Mouse (Mus musculus) MEL (cell line): ENCODE measurements at regions not wholly inside any gene's neighbourhood (a gene's known extent, or its start where the extent isn't known, plus 50 kb on each side); places are given as distances from the start of the nearest gene placed in this dataset.

Experiments
- DNase-seq: peaks from one replicate; pipeline ENCODE4 v3.0.0; 2011; ENCODE audit warnings: low read depth, low spot score
- H3K27ac ChIP-seq: 2 replicates; pipeline ENCODE4 v1.5.1; 2012; ENCODE audit warnings: low read depth, mild to moderate bottlenecking, control low read depth, low read length, moderate library complexity; ENCODE audit not compliant: control insufficient read depth
- H3K27me3 ChIP-seq, 2 experiments: fragments of 150-350 bp in 1 of 2; sonication (generic) in 1 of 2; 2 replicates each; pipeline ENCODE4 v1.6.1; 2012; ENCODE audit warnings: low read length in 2 of 2, mild to moderate bottlenecking in 2 of 2, improper control_type of control experiment in 1 of 2, moderate library complexity in 1 of 2; ENCODE audit not compliant: insufficient read depth in 2 of 2, control insufficient read depth in 1 of 2
- H3K36me3 ChIP-seq, 2 experiments: 2 replicates each; pipeline ENCODE4 v1.6.1; 2012 to 2014; ENCODE audit warnings: low read length in 2 of 2, improper control_type of control experiment in 1 of 2, inconsistent platforms in 1 of 2, mild to moderate bottlenecking in 1 of 2; ENCODE audit not compliant: insufficient read depth in 2 of 2, control insufficient read depth in 1 of 2
- H3K4me1 ChIP-seq, 2 experiments: fragments of 150-350 bp in 1 of 2; sonication (generic) in 1 of 2; 2 replicates each; pipeline ENCODE4 v1.6.1; 2012; ENCODE audit warnings: low read length in 2 of 2, improper control_type of control experiment in 1 of 2, mild to moderate bottlenecking in 1 of 2; ENCODE audit not compliant: insufficient read depth in 2 of 2, control insufficient read depth in 1 of 2
- H3K4me3 ChIP-seq, 2 experiments: fragments of 150-350 bp in 1 of 2; sonication (generic) in 1 of 2; 2 replicates each; pipeline ENCODE4 v1.5.1; 2012; ENCODE audit warnings: low read depth in 2 of 2, low read length in 2 of 2, mild to moderate bottlenecking in 2 of 2, moderate library complexity in 2 of 2, control low read depth in 1 of 2, improper control_type of control experiment in 1 of 2; ENCODE audit not compliant: control insufficient read depth in 1 of 2, insufficient read depth in 1 of 2
- H3K79me2 ChIP-seq: 2 replicates; pipeline ENCODE4 v1.6.1; 2012; ENCODE audit warnings: mild to moderate bottlenecking, low read length, moderate library complexity; ENCODE audit not compliant: control insufficient read depth, poor library complexity, insufficient read depth
- H3K9ac ChIP-seq: 2 replicates; pipeline ENCODE4 v1.6.1; 2012; ENCODE audit warnings: low read depth, mild to moderate bottlenecking, control low read depth, low read length, moderate library complexity; ENCODE audit not compliant: control insufficient read depth, poor library complexity, severe bottlenecking
- H3K9me3 ChIP-seq: fragments of 150-350 bp; sonication (generic); replicated peaks from 2 replicates; pipeline ENCODE4 v1.6.1; 2012; ENCODE audit warnings: mild to moderate bottlenecking, low read length, improper control_type of control experiment, moderate library complexity; ENCODE audit not compliant: insufficient read depth
- BHLHE40 ChIP-seq: IDR thresholded peaks from 2 replicates; pipeline ENCODE4 v1.6.1; 2012; ENCODE audit warnings: low read depth, mild to moderate bottlenecking, inconsistent platforms, low read length, improper control_type of control experiment, borderline replicate concordance
- CHD1 ChIP-seq: IDR thresholded peaks from 2 replicates; pipeline ENCODE4 v1.6.1; 2012; ENCODE audit warnings: low read depth, mild to moderate bottlenecking, inconsistent platforms, low read length, improper control_type of control experiment
- CTCF ChIP-seq, 3 experiments: IDR thresholded peaks in 2 of 3; conservative IDR thresholded peaks in 1 of 3; 2 replicates each; pipeline ENCODE4 v1.5.1; 2011 to 2012; ENCODE audit warnings: low read length in 3 of 3, low read depth in 2 of 3, mild to moderate bottlenecking in 2 of 3, improper control_type of control experiment in 1 of 3, inconsistent platforms in 1 of 3, mixed read lengths in 1 of 3, moderate library complexity in 1 of 3; ENCODE audit not compliant: control insufficient read depth in 1 of 3, insufficient read depth in 1 of 3, poor library complexity in 1 of 3, severe bottlenecking in 1 of 3
- ETS1 ChIP-seq: IDR thresholded peaks from 2 replicates; pipeline ENCODE4 v1.6.1; 2012; ENCODE audit warnings: low read depth, mild to moderate bottlenecking, inconsistent platforms, low read length, improper control_type of control experiment, moderate library complexity
- GABPA ChIP-seq: IDR thresholded peaks from 2 replicates; pipeline ENCODE4 v1.6.1; 2012; ENCODE audit warnings: low read depth, mild to moderate bottlenecking, inconsistent platforms, low read length, improper control_type of control experiment, moderate library complexity
- GATA1 ChIP-seq: IDR thresholded peaks from 2 replicates; pipeline ENCODE4 v1.6.1; 2011; ENCODE audit warnings: low read depth, low read length, improper control_type of control experiment
- MAFK ChIP-seq: IDR thresholded peaks from 2 replicates; pipeline ENCODE4 v1.6.1; 2011; ENCODE audit warnings: low read depth, mild to moderate bottlenecking, low read length, improper control_type of control experiment, borderline replicate concordance
- MAZ ChIP-seq: IDR thresholded peaks from 2 replicates; pipeline ENCODE4 v1.6.1; 2012; ENCODE audit warnings: low read depth, mild to moderate bottlenecking, inconsistent platforms, low read length, improper control_type of control experiment
- MYB ChIP-seq: IDR thresholded peaks from 2 replicates; pipeline ENCODE4 v1.6.1; 2011; ENCODE audit warnings: mild to moderate bottlenecking, low read depth, low read length, improper control_type of control experiment
- NELFE ChIP-seq: IDR thresholded peaks from 2 replicates; pipeline ENCODE4 v1.6.1; 2011; ENCODE audit warnings: low read depth, low read length, improper control_type of control experiment
- NRF1 ChIP-seq: IDR thresholded peaks from 2 replicates; pipeline ENCODE4 v1.6.1; 2014; ENCODE audit warnings: low read depth, mild to moderate bottlenecking, inconsistent platforms, low read length, improper control_type of control experiment, moderate library complexity; ENCODE audit not compliant: poor library complexity, insufficient read depth, severe bottlenecking
- POLR2AphosphoS2 ChIP-seq: IDR thresholded peaks from 2 replicates; pipeline ENCODE4 v1.6.1; 2011; ENCODE audit warnings: low read length, improper control_type of control experiment
- RCOR1 ChIP-seq: IDR thresholded peaks from 2 replicates; pipeline ENCODE4 v1.6.1; 2012; ENCODE audit warnings: low read depth, mild to moderate bottlenecking, inconsistent platforms, low read length, improper control_type of control experiment
- TAL1 ChIP-seq: IDR thresholded peaks from 2 replicates; pipeline ENCODE4 v1.6.1; 2012; ENCODE audit warnings: mild to moderate bottlenecking, inconsistent platforms, low read length, moderate library complexity, mixed read lengths
- UBTF ChIP-seq: IDR thresholded peaks from 2 replicates; pipeline ENCODE4 v1.6.1; 2012; ENCODE audit warnings: low read depth, mild to moderate bottlenecking, inconsistent platforms, low read length, improper control_type of control experiment, moderate library complexity, borderline replicate concordance; ENCODE audit not compliant: insufficient read depth
- ZC3H11A ChIP-seq: IDR thresholded peaks from 2 replicates; pipeline ENCODE4 v1.6.1; 2012; ENCODE audit warnings: low read depth, mild to moderate bottlenecking, inconsistent platforms, low read length, improper control_type of control experiment
- ZKSCAN1 ChIP-seq: IDR thresholded peaks from 2 replicates; pipeline ENCODE4 v1.6.1; 2012; ENCODE audit warnings: low read depth, mild to moderate bottlenecking, inconsistent platforms, low read length, improper control_type of control experiment, moderate library complexity
- ZMIZ1 ChIP-seq: IDR thresholded peaks from 2 replicates; pipeline ENCODE4 v1.6.1; 2012; ENCODE audit warnings: low read depth, mild to moderate bottlenecking, inconsistent platforms, low read length, improper control_type of control experiment, moderate library complexity

- Histone ChIP-seq H3K36me3 (no peaks in the 10 kb centered on the region), H3K79me2 (no peaks in the 10 kb centered on the region)
- TF ChIP-seq BHLHE40 (no peak), MAFK (0 out of 2 replicates have a peak, but pooled peaks have one; percentile 20), NELFE (no peak), CHD1 (no peak)
- TF ChIP-seq, all 39 proteins: peak for 1
- no peak for DNase-seq
- Histone ChIP-seq H3K9ac (no peak overlapping the region), H3K4me3 (no peak overlapping the region), H3K9me3 (no peaks in the 10 kb centered on the region), H3K27me3 (no peaks in the 10 kb centered on the region), H3K27ac (no peak overlapping the region), H3K4me1 (no peaks in the 10 kb centered on the region)
These were observed 230.3 kb upstream of the Cntn4 start for GRCm38 (mm10) chr6:105447208-105447607.

GRCm38 (mm10) chr6:105483388-105483787 is 194.1 kb upstream of the Cntn4 start:
- Histone ChIP-seq H3K9ac (no peak overlapping the region), H3K79me2 (no peaks in the 10 kb centered on the region), H3K4me1 (no peaks in the 10 kb centered on the region), H3K9me3 (no peaks in the 10 kb centered on the region)
- TF ChIP-seq POLR2AphosphoS2 = no peak
- no peak for TF ChIP-seq ZKSCAN1
- no peak for TF ChIP-seq CHD1
- no peak for TF ChIP-seq RCOR1
- no peak for TF ChIP-seq TAL1
- no peak for TF ChIP-seq ZC3H11A
- TF ChIP-seq, all 39 proteins: peak for 0
- Histone ChIP-seq H3K27ac (no peak overlapping the region), H3K4me3 (no peak overlapping the region), H3K36me3 (no peaks in the 10 kb centered on the region), H3K27me3 (no peaks in the 10 kb centered on the region)
- no peak for DNase-seq

- no peak overlapping the region for H3K4me3 ChIP-seq
- H3K9ac ChIP-seq = no peak overlapping the region
- H3K27ac ChIP-seq = no peak overlapping the region
- no peaks in the 10 kb centered on the region for H3K36me3 ChIP-seq
- no peak for DNase-seq
- no peaks in the 10 kb centered on the region for H3K9me3 ChIP-seq
- no peaks in the 10 kb centered on the region for H3K79me2 ChIP-seq
- H3K4me1 ChIP-seq = no peaks in the 10 kb centered on the region
- no peaks in the 10 kb centered on the region for H3K27me3 ChIP-seq
- TF ChIP-seq MYB (no peak), ETS1 (no peak), TAL1 (no peak), GABPA (no peak), ZMIZ1 (no peak), GATA1 (no peak), MAFK (no peak), UBTF (no peak), MAZ (no peak), CTCF (IDR thresholded peaks at IDR 0.05 in 2 of 3, conservative IDR thresholded peaks at IDR 0.05 in 1 of 3; ENCODE audit: control insufficient read depth in 1 of 3, insufficient read depth in 1 of 3, low read depth in 2 of 3, low read length in 3 of 3, poor library complexity in 1 of 3, severe bottlenecking in 1 of 3) (no peak), POLR2AphosphoS2 (no peak), NRF1 (no peak), BHLHE40 (no peak)
These were observed 184.2 kb upstream of the Cntn4 start for GRCm38 (mm10) chr6:105493308-105493707.
